Mouse (Mus musculus) left cerebral cortex, adult 9 months (tissue): ENCODE data around the gene Mdk.

ENCODE experiments used
- DNase-seq, 2 experiments: peaks; one replicate each; pipeline ENCODE4 v3.0.0; 2022; ENCODE audit warnings: low spot score in 2 of 2

Mdk gene

GRCm38 (mm10) chr2:91932737-91933350 lies 747 bp upstream of the Mdk start:
- DNase-seq = no peak

GRCm38 (mm10) chr2:91931328-91932159 lies 553 bp downstream of the Mdk start:
- no peak for DNase-seq

GRCm38 (mm10) chr2:91930761-91931291 lies 1.3 kb downstream of the Mdk start:
- no peak for DNase-seq

GRCm38 (mm10) chr2:91929936-91930335 lies 2.2 kb downstream of the Mdk start:
- no peak for DNase-seq

- DNase-seq = no peak
Observed at GRCm38 (mm10) chr2:91929455-91929854, 2.6 kb downstream of the Mdk start.

GRCm38 (mm10) chr2:91928534-91929350 lies 3.4 kb downstream of the Mdk start:
- no peak for DNase-seq

- DNase-seq = peak in 1 of 2 experiments; percentile 90
Observed at GRCm38 (mm10) chr2:91927826-91928533, 4.1 kb downstream of the Mdk start.

- no peak for DNase-seq
Observed at GRCm38 (mm10) chr2:91926949-91927348, 5.1 kb downstream of the Mdk start, which contains the start of gene Chrm4. Gene Chrm4 (plus strand): TSS chr2:91927249.

- peak in 1 of 2 experiments; percentile 78 for DNase-seq
Observed at GRCm38 (mm10) chr2:91925442-91925841, 6.7 kb downstream of the Mdk start.

GRCm38 (mm10) chr2:91924726-91925125 lies 7.4 kb downstream of the Mdk start:
- DNase-seq = no peak

- peak in 1 of 2 experiments; percentile 74 for DNase-seq
Observed at GRCm38 (mm10) chr2:91923415-91924337, 8.4 kb downstream of the Mdk start.

- no peak for DNase-seq
Observed at GRCm38 (mm10) chr2:91922586-91923414, 9.3 kb downstream of the Mdk start.

GRCm38 (mm10) chr2:91921790-91922570 lies 10.1 kb downstream of the Mdk start:
- peak in 1 of 2 experiments; percentile 83 for DNase-seq

GRCm38 (mm10) chr2:91921181-91921789 lies 10.8 kb downstream of the Mdk start:
- DNase-seq = no peak

- no peak for DNase-seq
Observed at GRCm38 (mm10) chr2:91920130-91920529, 12.0 kb downstream of the Mdk start.

- no peak for DNase-seq
Observed at GRCm38 (mm10) chr2:91917096-91917495, 15.0 kb downstream of the Mdk start.

- no peak for DNase-seq
Observed at GRCm38 (mm10) chr2:91916346-91916977, 15.6 kb downstream of the Mdk start.
